Mouse (Mus musculus): ENCODE results near the gene Fam222b.

DNA sequence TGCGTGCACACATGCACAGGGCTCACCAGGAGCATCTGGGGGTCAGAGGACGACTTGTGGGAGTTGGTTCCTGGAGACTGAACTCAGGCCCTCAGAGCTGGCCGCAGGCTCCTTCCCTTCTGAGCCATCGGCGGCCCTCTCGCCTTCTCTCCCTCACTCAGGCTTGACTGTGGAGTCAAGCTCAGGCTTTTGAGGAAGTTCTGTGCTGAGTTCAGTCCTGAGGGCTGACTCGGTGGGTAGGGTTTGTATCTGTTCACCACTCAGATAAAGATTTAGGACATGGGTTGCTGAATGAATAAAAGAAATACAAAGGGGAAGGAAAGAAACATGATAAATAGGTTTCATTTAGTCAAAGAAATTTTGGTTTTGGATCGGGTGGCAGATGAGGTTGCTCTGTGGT lies 25.4 kb downstream of the Fam222b start:
- TF ChIP-seq CTCF (IDR thresholded peaks at IDR 0.05; ENCODE audit: low read depth) (no peak), EP300 (IDR thresholded peaks at IDR 0.05; ENCODE audit: low read depth) (no peak)
